Mouse (Mus musculus) ovary, postnatal 10 days (tissue): Measurements from ENCODE around the gene Arhgef3.

Experiments used
- DNase-seq: peaks from one replicate; pipeline ENCODE4 v3.0.0; 2022; ENCODE audit warnings: low spot score

Gene Arhgef3

GRCm38 (mm10) chr14:27164639-27165038 lies 49.9 kb downstream of the Arhgef3 start:
- DNase-seq, result no peak

GRCm38 (mm10) chr14:27166751-27167150 lies 52.1 kb downstream of the Arhgef3 start:
- DNase-seq, result no peak

DNA sequence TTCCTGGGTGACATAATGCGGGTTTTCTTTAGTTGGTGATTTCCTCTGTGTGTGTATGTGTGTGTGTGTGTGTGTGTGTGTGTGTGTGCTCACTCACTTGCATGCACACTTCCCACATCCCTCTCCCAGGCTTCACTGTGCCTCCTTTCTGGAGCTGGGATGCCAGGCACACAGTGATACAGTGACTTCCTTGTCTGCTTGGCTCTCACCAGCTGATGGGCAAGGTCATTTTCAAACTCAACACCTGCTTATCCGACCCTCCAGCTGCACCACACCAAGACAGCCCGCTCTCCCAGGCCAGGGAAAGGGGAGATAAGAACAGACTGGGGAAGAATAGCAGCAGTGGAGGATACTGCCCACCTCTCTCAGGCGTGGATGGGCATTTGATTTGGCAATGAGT lies 52.5 kb downstream of the Arhgef3 start:
- DNase-seq, result no peak

DNA sequence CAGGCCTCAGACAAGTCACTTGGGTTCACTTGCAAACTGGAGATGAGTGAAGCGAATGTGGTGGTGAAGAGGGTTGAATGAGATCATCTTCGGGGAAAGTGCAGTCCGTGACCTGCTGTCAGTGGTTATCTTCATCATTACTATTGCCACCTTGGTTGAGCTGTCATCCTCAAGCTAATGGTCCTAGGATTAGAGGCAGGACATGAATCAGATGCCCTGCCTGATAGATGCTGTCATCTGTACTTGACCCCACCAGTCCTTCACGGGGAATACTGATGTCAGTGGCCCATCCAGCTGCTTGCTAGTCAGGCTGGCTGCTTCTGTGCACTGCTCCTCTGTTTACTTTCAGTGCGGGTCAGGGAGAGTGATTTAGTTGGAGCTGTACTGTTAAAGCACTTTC lies 53.7 kb downstream of the Arhgef3 start:
- DNase-seq, result no peak

DNA sequence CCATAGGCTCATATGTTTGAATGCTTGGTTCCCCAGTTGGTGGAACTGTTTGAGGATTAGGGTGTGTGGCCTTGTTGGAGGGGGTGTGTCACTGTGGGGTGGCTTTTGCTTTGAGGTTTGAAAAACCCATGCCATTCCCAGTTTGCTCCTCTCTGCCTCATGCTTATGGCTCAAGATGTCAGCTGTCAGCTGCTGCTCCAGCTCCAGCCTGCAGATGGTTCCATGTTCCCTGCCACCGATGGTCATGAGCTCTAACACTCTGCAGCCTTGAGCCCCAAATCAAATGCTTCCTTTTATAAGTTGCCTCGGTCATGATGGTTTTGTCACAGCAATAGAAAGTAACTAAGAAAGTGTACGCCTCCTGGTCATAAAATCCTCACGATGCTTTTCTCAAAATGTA lies 54.6 kb downstream of the Arhgef3 start:
- DNase-seq, result no peak

- DNase-seq, result no peak
These were observed 55.7 kb downstream of the Arhgef3 start for GRCm38 (mm10) chr14:27170421-27170820.

GRCm38 (mm10) chr14:27171175-27171830 lies 56.6 kb downstream of the Arhgef3 start:
- DNase-seq, result no peak

GRCm38 (mm10) chr14:27173178-27173803 lies 58.6 kb downstream of the Arhgef3 start:
- no peak for DNase-seq

DNA sequence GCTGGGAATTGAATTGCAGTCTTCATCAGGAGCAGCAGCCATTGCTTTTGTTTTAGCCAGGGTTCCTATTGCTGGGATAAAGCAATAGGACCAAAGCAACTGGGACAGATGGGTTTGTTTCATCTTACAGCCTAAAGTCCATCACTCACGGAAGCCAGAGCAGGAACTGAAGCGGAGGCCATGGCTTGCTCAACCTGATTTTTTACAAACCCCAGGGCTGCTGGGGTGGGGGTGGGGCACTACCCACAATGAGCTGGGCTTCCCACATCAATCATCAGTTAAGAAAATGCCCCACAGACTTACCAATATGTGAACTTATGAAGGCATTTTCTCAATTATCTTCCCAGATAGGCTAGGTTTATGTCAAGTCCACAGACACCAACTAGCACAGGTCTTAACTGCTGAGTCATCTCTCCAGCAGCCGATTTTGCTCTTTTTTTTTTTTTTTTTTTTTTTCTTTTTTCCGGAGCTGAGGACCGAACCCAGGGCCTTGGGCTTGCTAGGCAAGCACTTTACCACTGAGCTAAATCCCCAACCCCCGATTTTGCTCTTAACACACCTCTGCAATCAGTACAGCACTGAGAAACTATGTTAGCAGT lies 59.6 kb downstream of the Arhgef3 start:
- no peak for DNase-seq

DNA sequence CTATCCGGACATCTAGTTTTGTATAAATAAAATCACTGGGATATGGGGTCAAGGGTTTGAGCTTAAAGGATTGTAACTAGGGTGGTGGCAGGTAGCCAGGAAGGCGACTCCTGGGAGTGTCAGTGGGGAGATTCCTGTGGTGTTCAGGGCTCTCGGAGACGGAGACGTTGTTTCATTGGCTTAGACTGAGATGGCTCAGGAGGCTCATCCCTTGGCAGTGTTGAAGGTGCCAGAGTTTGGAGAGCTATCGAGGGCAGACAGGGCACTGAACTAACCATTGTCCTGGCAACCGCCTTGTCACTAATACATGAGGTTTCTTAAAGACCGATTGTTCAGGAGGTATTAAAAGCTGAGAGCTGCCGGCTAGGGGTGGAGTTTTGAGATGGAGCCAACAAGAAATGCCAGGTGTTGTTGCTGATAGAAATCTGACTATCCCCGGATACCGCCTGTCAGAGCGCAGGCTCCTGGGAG lies 60.2 kb downstream of the Arhgef3 start:
- DNase-seq, result no peak

GRCm38 (mm10) chr14:27175343-27175742 lies 60.6 kb downstream of the Arhgef3 start:
- DNase-seq, result no peak

DNA sequence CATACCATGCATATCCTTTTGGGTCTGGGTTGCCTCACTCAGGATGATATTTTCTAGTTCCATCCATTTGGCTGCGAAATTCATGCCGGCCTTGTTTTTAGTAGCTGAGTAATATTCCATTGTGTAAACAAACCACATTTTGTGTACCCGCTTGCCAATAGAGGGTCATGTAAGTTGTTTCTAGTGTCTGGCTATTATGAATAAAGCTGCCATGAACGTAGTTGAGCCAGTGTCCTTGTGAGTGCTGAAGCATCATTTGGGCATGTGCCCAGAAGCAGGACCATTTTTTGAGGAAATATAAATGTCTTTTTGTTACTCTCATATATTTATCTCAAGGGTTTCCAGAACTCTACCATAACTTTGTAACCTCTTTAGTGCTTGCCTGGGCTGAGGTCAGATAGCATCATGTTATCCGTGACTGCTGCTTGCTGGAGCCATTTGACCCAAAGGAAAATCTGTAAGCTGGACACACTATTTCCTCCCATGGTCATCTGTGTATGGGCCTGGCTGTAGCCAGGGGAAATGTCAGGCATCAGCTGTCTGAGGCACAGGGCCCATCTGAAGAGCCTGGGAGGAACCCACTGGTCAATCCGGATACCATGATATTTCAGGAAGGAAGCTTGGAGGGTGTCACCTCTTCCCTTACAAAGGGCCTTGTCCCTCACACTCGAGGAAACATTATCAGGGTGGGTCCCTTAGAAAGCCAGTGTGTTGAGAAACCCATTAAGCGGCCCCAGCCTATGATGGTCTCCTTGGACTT lies 63.3 kb downstream of the Arhgef3 start:
- DNase-seq, result no peak

DNA sequence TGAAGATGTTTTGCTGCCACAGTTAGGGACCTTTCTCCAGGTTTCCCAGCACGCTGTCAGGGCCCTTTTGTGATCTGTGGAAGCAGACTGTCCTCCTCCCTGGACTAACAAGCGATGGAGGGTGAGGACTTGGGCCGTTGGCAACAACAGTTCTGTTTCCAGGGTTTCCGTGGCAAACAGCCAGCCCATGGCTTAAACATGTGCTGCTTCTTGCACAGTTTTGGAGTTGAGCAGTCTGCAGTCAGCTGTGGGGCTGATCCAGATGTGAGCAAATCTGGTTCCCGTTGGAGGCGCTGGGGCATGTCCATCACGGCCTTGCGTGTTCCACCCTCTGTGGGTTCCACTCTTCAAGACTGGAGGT lies 63.8 kb downstream of the Arhgef3 start:
- peak; percentile 66 for DNase-seq

DNA sequence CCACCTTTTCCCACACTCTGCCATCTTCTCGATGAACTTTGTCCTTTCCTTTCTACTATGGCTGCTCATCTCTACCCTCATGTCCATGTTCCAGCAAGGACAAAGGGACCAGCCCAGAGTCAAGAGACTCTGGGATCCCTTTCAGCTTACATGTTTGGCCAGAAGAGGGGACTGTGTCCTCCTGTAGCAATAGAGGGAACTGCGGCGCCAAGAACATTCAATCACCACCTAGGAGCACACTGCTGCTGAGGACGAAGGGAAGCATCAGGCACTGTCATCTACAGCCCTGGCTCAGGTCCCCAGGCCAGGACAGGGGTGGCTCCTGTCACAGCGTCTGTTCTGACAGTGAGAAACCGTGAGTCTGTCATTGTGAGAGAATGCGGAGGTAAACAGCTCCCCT lies 65.1 kb downstream of the Arhgef3 start:
- DNase-seq, result no peak

- DNase-seq, result no peak
These were observed 67.4 kb downstream of the Arhgef3 start for GRCm38 (mm10) chr14:27182059-27182458.

- DNase-seq, result no peak
These were observed 68.1 kb downstream of the Arhgef3 start for GRCm38 (mm10) chr14:27182646-27183438.

- no peak for DNase-seq
These were observed 69.0 kb downstream of the Arhgef3 start for GRCm38 (mm10) chr14:27183501-27184230.

DNA sequence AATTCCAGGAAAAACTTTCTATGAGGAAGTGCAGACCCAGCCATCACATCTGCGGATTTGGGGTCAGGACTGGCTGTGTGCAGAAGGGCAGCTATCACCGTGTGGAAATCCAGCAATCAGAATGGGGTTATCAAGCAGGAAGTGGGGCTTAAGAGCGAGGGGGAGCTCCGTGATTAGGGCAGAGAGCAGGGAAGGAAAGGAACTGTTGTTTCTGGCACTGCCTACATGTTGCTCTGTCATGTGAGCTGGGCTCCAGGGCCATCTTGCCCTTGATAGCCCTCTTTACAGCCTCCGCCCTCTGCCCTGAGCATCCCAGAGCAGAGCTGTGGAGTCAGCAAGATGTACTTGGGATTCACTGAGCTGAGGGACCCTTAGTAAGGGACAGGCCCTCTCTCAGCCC lies 71.2 kb downstream of the Arhgef3 start:
- DNase-seq, result no peak

DNA sequence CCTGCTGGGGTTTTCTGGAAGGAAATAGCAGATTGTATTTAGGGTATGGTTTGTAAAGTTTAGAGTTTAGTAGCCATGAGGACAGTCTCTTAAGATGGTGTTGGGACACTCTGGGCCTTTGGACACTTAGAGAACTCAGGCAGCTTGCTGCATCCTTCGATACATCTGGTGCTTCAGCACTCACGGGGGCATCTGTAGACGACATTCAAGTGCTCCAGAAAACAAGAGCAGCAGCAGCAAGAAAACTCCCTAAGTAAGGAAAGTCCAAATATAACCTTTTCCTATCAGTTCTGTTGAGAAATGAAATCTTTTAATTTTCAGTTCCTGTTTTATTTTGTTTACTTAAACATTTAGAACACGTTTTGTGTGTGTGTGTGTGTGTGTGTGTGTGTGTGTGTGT lies 71.9 kb downstream of the Arhgef3 start:
- DNase-seq, result no peak

- peak; percentile 74 for DNase-seq
These were observed 72.3 kb downstream of the Arhgef3 start for GRCm38 (mm10) chr14:27187025-27187424.

- no peak for DNase-seq
These were observed 73.2 kb downstream of the Arhgef3 start for GRCm38 (mm10) chr14:27187885-27188284.
